Mouse (Mus musculus) mouse trophoblast stem cell (cell line): ENCODE data around the gene Fmnl1.

Experiments
- in situ Hi-C, 2 experiments: fragments of 300-500 bp; cut with MseI, MboI; formaldehyde crosslinking; loops; 2 replicates in 1 of 2; 3 replicates in 1 of 2; pipeline ENCODE4 v1.15.1; 2025

Gene Fmnl1

DNA sequence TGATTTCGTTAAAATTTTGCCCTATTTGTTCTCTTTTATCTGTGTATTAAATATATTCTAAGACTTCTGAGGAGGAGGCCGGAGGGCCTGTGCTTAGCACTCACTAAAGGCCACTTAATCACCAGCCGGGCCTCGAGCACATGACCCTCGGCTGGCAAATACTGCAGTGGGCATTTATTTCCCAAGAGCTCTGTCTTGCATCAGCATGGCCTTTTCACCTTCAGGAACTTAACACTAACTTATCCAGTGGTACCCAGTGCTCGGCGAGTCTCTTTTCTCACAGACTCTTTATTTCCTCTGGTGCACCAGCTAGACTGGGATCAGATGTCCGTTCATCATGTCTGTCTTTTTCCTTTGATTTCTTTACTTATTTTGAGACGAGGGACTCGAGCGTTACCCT lies 10.2 kb upstream of the Fmnl1 start:
- in situ Hi-C loops, result no loop called here

DNA sequence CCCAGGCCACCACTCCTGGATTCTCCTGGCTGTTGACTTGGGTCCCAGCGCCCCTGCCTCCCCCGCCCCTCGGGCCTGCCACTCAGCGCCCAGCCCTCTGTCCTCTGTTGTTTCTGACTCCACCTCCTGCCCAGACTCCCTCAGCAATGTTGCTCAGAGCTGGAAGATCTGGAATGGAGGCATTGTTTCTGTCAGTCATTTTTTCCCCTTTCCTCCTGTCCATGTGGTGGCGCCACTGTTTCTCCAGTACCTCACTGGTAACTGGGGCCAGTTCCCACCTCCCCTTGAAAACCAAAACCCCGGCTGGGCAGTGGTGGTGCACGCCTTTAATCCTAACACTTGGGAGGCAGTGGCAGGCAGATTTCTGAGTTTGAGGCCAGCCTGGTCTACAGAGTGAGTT lies 9.5 kb upstream of the Fmnl1 start:
- in situ Hi-C loops, result no loop called here

DNA sequence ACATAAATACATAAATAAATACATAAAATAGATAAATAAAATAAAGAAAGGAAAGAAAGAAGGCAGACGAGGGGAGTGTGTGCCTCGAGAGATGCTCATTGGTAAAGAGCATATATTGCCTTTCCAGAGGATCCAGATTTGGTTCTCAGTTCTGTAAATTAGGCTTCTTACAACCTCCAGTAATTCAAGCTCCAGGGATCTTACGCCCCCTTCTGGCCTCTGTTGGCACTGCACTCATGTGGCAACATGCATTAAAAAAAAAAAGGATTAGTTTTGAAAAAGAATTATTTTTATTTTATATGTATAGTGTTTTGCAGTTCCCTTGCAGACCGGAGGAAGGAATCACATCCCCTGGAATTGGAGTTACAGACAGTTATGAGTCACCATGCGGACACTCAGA lies 8.8 kb upstream of the Fmnl1 start:
- in situ Hi-C loops, result no loop called here

DNA sequence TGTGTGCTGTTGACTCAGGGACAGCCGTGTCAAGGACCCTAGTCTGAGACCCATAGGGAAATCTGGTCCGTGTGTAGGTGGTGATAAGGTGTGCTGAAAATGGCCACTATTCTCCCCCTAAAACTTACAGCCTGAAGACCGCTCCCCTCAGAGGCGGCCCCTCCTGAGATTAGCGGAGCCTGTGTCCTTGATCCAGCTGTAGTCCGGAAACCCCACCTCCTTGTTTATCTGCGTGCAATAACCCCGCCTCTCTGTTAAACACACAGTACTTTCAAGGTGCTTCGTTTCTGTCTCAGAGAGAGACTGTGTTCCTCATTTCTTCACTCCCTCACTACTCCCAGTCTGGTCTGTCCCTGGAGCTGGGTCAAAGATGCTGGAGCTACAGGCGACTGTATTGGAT lies 6.5 kb upstream of the Fmnl1 start:
- in situ Hi-C loops, result no loop called here

DNA sequence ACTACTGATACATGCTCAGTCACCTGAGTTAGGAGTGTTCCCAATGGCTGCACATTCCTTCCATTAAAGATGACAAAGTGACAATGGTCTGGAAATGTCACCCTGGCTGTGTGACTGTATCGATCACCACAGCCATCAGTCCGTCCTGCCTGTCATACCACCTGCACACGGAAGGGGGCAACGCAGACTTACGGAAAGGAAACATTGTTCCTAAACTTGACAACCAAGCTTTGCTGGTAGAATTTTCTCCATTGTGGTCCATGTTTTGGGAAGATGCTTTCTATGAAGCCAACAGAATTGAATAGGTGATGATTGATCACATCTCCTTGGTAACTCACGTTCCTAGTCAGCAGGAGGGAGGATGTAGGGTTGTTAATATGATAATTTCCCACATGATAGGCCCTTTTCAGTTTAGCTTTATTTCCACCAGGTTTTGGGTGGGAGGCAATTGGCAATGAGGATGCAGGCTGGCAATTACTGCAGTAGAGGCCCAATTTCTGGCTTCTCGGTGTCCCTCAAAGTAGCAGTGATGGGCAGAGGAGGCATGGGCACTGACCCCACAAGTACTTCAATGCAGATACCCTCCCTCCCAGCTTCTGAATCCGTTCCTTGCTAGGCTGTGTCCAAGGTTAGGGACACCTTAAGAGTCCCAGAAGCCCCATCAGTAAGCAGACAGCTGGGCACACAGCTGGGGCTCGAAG lies 2.1 kb upstream of the Fmnl1 start:
- in situ Hi-C loops, result loop anchor here in 1 of 2 experiments (5.0 kb wide), 1 partner anchor 158 kb away; no protein-coding TSS in a partner anchor

DNA sequence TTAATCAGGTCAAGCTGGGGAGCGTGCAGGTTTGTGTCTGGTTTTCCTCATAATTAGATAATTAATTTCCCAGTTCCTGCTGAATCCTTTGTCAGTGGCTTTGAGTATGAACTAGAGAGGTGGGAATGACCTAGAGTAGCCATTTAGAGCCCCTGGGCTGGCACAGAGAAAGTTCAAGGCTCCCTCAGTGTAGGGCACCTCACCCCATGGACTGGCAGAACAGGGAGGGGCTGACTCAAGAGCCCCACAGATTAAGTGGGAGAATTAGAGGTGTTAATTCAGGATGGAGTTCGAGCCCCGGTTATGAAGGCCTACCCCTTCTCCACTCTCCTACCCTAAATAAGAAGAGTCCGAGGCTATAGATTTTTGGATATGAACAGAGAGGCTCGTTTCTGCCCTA lies 1.2 kb upstream of the Fmnl1 start:
- in situ Hi-C loops, result loop anchor here (5.0 to 10.0 kb wide), 2 partner anchors 155 to 158 kb away; no protein-coding TSS in a partner anchor

DNA sequence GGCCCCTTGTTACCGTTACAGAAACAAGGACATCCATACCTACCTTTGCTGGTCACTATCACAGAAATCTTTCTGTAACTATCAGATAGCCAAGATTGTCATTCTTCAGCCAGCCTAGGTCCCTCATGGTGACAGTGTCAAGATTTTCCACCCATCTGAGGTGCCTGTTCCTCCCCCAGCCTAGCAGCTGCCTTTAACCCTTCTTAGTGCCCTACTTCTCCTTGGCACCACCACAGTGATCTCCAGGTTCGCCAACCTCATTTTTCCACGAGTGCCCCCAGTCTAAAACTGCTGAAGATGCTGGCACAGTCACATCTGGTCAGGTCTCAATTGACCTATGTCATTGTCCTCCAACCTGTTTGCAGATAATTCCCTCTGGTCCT lies 805 bp upstream of the Fmnl1 start:
- in situ Hi-C loops, result loop anchor here in 1 of 2 experiments (10.0 kb wide), 1 partner anchor 155 kb away; no protein-coding TSS in a partner anchor

DNA sequence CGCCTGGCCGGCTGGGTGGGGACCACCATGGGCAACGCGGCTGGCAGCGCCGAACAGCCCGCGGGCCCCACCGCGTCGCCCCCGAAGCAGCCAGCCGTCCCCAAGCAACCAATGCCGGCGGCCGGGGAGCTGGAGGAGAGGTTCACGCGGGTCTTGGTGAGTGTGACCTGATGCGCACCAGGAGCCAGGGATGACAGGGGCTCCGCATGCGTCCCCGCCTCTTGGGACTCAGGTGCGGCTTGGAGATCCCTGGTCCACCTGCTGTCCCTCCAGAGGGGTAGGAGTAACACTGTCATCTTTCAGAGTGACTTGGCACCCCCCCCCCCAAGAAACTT lies 346 bp downstream of the Fmnl1 start:
- in situ Hi-C loops, result loop anchor here in 1 of 2 experiments (10.0 kb wide), 1 partner anchor 154 kb away; no protein-coding TSS in a partner anchor

DNA sequence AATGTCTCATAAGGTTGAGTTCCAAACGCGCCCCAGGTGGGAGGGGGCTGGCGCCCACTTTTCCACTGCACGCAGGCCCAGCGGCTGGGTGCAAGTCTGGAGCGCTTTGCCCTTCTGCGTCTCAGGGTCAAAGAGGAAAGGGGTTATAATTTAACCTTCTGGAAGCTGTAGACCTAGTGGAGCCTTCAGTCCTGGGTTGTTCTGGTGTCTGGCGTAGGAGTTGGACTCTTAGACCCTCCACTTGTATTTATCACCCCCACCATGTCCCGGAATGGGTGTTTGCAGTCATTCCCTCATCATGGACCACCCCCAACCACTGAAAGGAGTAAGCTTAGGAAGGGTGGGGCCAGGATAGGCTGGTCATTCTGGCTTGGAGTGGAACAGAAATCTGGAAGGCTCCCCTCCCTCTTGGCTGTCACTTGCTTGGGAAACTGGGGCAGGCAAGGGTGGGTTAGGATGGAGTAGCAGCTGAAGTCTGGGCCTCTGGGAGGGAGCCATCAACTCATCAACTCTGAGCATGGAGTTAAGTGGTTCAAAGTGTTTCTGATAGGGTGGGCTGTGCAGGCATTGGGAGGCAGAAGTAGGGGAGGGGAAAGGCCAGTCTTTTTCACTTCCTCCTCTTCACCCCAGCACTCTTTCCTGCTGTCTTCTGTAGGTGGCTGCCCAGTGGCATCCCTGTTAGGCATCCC lies 940 bp downstream of the Fmnl1 start:
- in situ Hi-C loops, result loop anchor here in 1 of 2 experiments (10.0 kb wide), 1 partner anchor 153 kb away; no protein-coding TSS in a partner anchor

DNA sequence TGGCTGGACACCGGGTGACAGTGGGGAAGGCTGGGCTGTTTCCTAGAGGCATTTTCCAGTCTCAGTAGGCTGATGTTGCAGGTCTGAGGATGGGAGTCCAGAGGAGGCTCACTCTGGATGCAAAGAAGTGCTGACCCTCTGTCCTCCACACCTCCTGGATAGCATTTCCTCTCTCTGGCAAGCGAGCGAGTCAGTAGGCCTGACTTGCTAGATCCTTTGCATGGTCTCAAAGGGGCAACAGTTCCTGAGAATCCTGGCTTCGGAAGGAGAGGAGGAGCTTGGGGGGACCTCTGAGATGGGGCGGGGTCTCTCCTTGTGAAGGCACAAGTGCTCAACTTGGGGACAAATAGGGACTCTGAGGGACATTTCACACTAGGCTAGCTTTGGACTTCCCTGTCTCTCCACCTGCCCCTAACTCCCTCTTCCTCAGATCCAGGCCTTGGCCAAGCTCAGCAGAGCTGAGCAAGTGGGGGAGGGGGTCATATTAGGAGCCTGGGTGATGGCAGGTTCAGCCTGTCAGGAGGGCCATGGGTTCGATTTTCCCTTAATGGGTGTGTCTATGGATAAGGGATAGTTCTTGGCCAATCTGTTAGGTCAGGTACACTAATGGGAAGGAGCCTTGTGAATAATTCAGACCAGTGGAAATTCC lies 1.6 kb downstream of the Fmnl1 start:
- in situ Hi-C loops, result loop anchor here in 1 of 2 experiments (10.0 kb wide), 1 partner anchor 152 kb away; no protein-coding TSS in a partner anchor

DNA sequence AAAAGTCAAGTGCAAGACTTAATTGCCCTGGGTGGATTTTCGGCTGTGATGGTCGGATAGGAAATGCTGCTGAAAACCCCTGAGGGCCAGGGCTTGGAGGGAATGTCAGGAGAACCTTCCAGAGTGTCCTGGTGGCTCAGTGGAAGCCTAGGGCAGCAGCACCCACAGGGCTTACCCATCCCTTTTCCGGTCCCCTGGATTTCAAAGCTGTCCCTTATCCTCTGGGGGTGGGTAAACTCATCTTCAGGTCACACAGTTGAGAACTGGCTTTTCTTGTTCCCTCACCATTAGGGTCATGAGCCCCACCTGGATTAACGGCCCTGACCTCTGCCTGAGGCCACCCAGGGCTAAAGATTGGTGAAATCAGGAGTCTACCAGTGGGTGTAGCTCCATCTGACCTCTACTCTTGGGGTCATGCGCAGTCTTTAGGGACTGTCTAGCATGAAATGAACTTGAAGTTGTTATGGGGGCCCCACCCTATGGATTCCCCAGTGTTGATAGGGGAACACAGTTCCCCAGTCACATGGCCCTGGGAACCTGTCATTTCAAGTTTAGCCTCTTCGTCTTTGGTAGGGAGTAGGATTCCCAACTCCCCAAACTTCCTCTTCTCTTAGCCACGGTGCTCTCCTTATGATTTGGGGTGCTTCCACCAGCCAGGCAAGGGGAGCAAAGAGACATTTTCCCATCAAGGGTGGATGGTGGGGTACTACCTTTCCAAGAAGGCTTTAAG lies 2.3 kb downstream of the Fmnl1 start:
- in situ Hi-C loops, result loop anchor here in 1 of 2 experiments (10.0 kb wide), 1 partner anchor 152 kb away; no protein-coding TSS in a partner anchor

DNA sequence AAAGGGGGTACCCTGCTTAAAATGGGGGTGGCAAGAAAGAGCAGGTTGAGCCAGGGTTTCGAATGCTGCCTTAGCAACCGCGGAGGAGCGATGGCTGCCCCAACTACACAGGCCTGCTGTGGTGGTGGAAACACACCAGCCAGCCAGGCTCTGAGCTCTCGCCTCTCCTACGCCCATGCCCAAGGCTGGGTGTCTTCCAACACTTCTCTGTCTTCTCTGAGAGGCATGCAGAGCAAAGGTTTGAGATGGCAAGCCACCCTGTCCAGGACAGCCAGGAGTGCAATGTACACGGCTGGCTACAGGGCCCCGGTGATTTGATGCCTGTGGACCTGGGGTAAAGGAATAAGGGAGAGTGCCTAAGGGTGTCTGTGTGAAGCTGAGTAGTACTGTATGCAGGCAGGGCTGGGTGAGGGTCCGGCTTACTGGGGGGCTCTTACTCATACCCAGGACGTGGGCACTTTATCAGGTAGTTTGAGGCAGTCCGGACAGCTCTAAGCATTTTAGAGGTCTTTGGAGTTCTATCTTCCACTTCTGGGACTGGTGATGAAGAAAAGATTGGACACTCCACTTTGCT lies 3.0 kb downstream of the Fmnl1 start:
- in situ Hi-C loops, result loop anchor here in 1 of 2 experiments (10.0 kb wide), 1 partner anchor 151 kb away; no protein-coding TSS in a partner anchor

DNA sequence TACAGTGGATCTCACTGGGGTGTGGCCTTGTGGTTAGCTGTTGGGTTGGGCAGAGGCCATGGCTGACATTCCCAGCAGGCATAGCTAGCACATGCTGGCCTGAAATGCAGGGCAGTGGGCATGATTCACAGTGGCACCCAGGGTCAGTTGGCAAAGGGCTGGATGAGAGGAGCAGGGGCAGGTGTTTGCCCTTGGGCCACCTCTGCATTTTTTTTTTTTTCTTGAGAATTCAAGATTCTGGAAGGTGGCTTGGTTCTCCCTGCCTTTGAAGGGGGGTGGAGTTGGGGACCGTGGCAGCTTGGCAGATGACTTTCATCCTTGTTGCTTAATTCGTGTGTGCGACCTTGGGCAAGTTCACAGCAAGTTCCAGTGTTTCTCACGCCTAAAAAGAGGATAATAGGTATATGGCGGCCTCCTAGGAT lies 3.5 kb downstream of the Fmnl1 start:
- in situ Hi-C loops, result loop anchor here in 1 of 2 experiments (10.0 kb wide), 1 partner anchor 150 kb away; no protein-coding TSS in a partner anchor

DNA sequence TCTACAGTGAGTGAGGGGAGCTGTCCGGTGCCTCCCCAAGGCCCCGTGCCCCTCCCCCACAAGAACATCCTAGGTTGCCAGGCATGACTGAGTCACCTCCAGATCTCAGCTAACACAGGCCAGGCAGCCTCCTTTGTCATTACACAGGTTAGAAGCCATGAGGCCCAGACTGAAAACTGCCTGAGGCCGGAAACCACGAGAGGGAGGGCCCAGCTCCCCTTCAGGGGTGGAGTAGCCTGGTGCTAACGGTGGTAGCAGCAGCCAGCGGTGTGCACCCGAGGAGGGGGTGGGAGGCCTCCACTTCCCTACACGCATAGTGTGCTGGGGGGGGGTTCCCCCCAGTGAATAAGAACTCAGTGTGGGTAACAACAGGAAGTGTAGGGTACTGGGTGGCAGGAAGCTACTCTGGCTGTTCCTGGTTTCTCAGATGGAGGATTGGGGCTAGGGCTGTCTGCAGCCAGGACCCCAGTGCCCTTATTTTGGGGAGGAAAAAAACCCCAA lies 4.0 kb downstream of the Fmnl1 start:
- in situ Hi-C loops, result loop anchor here in 1 of 2 experiments (10.0 kb wide), 1 partner anchor 150 kb away; no protein-coding TSS in a partner anchor

DNA sequence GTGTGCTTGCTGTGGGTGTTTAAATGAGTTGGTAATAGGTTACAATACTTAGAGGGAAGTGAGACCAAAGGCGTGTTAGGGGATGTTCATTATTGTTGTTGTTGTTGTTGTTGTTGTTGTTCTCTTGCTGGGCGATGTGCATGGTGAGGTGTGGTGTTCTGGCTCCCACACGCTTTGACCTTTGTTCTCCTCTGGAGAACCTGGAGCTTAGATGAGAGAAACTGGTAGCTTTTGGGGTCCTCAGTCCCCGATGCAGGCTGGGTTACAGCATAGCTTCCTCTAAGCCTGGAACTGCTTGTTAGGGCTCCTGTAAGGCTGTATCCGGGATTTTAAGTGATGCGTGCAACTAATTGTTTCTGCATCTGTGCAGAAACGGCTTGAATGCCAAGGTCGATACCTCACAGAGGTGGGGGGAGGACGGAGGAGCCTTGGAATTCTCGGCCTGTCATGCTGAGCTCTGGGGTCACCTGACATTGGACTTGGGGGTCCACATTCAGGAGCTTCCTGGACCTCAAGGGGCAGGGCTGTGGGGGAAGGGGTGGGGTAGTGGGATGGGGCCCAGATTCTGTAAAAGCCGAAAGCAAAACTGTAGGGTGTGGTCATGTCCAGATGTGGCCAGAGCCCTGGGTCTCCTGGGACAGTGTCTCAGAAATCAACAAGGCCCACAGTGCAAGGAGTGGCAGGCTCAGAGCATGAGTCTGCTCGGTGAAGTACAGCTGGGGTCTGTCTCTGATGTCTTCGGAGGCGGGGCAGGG lies 5.0 kb downstream of the Fmnl1 start:
- in situ Hi-C loops, result loop anchor here in 1 of 2 experiments (10.0 kb wide), 1 partner anchor 149 kb away; no protein-coding TSS in a partner anchor

DNA sequence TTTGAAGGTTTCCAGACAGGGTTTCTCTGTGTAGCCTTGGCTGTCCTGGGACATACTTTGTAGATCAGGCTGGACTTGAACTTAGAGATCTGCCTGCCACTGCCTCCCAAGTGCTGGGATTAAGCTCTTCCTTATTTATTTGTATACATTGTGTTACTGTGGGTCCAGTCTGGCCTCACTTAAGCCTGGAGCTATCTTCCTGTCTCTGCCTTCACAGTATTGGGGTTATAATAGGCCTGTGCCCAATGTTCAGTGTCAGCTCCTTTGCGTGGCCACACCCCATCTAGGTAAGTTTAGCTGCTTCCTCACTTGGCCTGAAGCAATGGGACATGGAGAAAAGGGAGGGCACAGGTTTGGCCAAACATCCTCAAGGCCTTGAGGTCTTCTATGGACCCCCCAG lies 5.6 kb downstream of the Fmnl1 start:
- in situ Hi-C loops, result loop anchor here in 1 of 2 experiments (10.0 kb wide), 1 partner anchor 148 kb away; no protein-coding TSS in a partner anchor

DNA sequence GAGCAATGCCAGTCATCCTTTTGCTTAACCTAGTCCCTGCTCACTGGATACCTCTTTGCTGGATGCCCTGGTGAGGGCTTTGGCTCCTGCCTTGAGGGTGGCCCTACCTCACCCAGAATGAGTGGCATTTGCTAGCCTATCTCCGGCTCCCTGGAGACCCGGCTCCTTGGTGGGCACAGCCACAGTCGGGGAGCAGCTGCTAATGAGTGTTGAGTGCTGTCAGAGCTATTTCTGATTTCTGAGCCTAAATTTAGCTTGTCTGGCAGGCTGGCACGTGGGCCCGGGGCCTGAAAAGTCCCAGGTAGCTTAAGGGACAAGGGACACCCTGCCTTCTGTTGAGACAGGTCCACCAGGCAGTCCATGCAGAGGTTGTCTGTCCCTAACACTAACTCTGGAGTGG lies 6.3 kb downstream of the Fmnl1 start:
- in situ Hi-C loops, result loop anchor here in 1 of 2 experiments (10.0 kb wide), 1 partner anchor 148 kb away; no protein-coding TSS in a partner anchor

DNA sequence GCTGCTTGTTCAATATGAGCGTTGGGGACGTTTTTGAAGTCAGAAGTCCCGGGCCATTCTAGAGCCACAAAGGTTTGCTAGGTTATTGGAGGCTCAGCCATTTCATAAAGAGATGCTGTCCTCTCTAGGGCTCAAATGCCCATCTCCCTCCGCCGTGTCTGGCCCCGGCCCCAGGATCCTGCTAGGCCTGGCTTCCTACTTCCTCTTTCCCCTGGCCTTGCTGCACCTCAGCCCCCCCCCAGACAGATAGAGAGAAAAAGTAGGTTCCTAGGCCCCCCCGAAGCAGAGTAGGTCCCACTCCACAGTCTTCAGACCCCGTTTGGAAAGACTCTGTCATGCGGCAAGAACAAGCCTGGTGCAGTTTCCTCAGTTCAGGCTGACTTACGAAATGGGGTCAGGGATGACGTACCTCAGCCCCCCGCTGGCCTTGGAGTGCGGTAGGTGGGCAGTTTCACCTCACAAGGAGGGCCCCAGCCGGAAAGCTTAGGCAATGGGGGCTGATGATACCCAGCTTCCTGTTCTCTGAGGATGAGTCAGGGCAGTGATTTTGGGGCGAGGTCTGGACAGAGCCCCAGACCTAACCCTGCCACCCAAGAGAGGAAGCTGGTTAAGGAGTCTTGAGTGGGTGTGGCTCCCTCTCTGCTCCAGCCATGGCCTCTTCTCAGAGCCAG lies 7.0 kb downstream of the Fmnl1 start:
- in situ Hi-C loops, result loop anchor here in 1 of 2 experiments (10.0 kb wide), 1 partner anchor 147 kb away; no protein-coding TSS in a partner anchor

DNA sequence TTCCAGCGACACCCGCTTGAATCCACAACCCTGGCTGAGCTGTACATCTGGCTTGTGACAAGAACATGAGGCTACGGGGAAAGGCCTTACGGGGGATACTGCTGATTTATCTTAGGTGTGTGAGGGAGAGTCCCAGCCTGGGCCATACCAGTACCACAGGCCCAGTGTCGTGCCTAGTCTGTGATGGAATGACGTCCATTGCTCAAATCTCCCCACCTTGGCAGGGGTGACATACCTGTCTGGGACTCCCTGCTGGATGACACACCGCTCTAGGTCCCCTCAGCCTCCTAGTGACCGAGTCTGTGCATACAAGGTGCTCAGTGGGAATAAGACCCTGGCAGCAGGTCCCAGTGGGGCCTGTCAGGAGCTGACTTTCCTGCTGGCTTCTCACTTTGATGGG lies 7.8 kb downstream of the Fmnl1 start:
- in situ Hi-C loops, result loop anchor here in 1 of 2 experiments (10.0 kb wide), 1 partner anchor 146 kb away; no protein-coding TSS in a partner anchor
